Mouse (Mus musculus): ENCODE measurements around the gene Vps35l.

Vps35l gene

GRCm38 (mm10) chr7:118777598-118778394, 37.8 kb downstream of the Vps35l start:
- DNase-seq (ENCODE audit: low read depth), result no peak

- DNase-seq (ENCODE audit: low read depth), result no peak
Measured at GRCm38 (mm10) chr7:118778561-118778960, 38.5 kb downstream of the Vps35l start.

DNA sequence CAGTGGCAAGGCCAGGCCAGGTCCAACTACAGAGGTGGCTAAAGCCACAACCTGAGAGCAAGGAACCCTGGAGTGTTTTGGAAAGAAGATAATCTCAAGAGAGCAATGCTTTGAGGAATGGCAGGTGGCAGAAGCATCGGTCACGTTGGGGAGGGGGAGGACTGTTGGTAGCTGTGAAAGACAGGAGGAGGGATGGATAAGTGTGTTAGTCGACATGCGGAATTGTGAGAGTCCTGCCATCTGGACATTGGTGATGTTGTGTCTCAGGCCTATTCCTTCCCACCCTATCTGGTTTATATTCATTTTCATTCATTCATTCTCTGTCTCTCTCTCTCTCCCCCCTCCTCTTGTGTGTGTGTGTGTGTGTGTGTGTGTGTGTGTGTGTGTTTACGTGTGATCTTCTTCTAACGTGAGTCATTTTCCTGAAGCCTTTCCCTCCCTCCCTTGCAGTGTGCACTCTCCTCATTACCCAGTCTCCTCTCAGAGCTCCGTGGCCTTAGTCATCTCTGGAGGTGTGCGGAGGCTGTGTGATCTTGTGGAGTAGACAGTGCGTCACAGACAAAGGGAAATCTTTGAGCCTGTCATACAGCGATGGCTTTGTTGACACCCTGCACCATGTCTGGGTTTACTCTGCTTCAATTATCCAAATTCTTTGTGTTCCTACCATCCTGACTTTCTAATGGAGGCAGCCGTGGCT, 43.4 kb downstream of the Vps35l start:
- peak; percentile 9 for DNase-seq (ENCODE audit: low read depth)

DNA sequence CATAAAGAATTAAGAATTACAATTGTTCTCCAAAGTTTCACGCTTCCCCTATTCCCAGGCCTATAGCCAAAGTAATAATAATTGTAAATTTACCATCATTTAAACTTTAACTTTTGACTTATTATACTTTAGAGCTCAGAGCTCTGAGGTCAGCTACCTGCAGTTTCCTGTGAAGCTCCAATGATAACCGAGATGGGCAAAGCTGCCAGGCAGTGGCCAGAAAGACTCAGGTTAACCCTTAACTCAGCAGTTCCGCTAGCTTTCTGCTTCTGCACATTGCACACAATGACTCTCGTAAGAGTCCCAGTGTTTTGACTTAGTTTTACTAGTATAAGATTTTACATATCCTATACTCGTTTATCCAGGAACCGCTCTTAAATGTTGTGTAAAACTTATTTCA, 46.1 kb downstream of the Vps35l start:
- DNase-seq (ENCODE audit: low read depth), result no peak

- no peak for DNase-seq (ENCODE audit: low read depth)
Measured at GRCm38 (mm10) chr7:118787326-118787725, 47.3 kb downstream of the Vps35l start.

- no peak for DNase-seq (ENCODE audit: low read depth)
Measured at GRCm38 (mm10) chr7:118788481-118788880, 48.5 kb downstream of the Vps35l start.

- DNase-seq (ENCODE audit: low read depth), result no peak
Measured at GRCm38 (mm10) chr7:118790292-118790691, 50.3 kb downstream of the Vps35l start.

- no peak for DNase-seq (ENCODE audit: low read depth)
Measured at GRCm38 (mm10) chr7:118793899-118794298, 53.9 kb downstream of the Vps35l start.

- DNase-seq (ENCODE audit: low read depth), result no peak
Measured at GRCm38 (mm10) chr7:118795779-118796178, 55.8 kb downstream of the Vps35l start.

GRCm38 (mm10) chr7:118796838-118797237, 56.8 kb downstream of the Vps35l start:
- DNase-seq (ENCODE audit: low read depth), result no peak

- DNase-seq (ENCODE audit: low read depth), result no peak
Measured at GRCm38 (mm10) chr7:118797600-118797999, 57.6 kb downstream of the Vps35l start.

DNA sequence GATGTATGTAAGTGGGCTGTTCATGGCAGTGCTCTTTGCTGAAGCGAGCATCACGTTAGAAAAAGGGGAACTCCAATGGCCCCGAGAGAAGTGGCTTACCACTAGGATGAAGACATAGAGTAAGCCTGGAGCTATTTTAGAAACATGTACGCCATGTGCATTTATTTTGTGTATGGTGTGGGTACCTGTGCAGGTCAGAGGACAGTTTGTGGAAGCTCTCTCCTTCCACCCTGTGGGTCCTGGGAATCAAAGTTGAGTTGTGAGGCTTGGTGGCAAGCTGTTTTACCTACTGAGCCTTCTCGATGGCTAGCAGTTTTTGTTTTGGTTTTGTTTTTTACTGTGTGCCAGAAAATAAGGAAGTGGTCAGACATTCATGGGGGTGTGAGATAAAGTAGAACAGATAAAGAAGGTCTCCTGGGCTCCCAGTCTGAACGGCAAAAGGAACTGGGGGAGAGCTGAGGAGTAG, 58.1 kb downstream of the Vps35l start:
- peak; percentile 90 for DNase-seq (ENCODE audit: low read depth)

- peak; percentile 69 for DNase-seq (ENCODE audit: low read depth)
Measured at GRCm38 (mm10) chr7:118800112-118800734, 60.2 kb downstream of the Vps35l start.

GRCm38 (mm10) chr7:118801791-118802190, 61.8 kb downstream of the Vps35l start:
- no peak for DNase-seq (ENCODE audit: low read depth)

GRCm38 (mm10) chr7:118803425-118803824, 63.4 kb downstream of the Vps35l start:
- no peak for DNase-seq (ENCODE audit: low read depth)

DNA sequence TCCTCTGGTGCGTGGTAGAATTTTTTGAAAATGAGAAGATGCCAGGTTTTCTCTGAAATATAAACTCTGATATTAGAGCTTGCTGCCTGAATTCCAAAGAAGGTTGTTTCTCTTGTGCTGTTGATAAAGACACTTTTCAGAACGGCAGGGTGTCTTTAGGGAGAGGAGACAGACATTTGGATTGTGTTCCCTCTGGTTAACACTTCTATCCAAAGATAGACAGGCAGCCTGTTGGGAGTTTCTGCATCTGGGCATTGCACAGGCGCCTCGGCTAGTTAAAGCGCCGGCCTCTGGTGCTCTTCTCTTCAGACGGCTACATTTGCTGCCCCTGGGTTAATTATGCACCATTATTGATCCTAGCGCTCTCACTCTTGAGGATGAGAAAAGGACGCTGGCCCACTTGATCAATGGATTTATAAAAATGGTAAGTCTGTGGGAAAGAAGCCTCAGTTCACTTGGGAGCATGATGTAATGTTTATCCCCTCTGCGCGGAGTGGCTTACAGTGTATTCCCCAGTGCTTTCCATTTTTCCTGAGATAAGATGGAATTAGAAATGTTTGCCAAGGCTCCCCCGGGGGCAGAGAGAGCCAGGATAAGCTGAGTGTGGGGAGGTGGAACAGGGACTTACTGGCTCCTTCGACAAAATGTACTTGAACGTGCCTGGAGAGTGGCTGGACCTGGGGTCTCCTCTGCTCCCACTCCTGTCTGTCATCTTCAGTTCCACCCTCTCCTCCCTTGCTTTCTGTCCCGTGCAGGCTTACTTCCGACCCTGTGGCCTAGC, 66.8 kb downstream of the Vps35l start:
- DNase-seq (ENCODE audit: low read depth), result no peak

GRCm38 (mm10) chr7:118807899-118808298, 67.9 kb downstream of the Vps35l start:
- no peak for DNase-seq (ENCODE audit: low read depth)

GRCm38 (mm10) chr7:118811407-118812106, 71.5 kb downstream of the Vps35l start:
- DNase-seq (ENCODE audit: low read depth), result peak; percentile 51

GRCm38 (mm10) chr7:118813592-118813991, 73.6 kb downstream of the Vps35l start:
- DNase-seq (ENCODE audit: low read depth), result no peak

- DNase-seq (ENCODE audit: low read depth), result no peak
Measured at GRCm38 (mm10) chr7:118816275-118816674, 76.2 kb downstream of the Vps35l start.

DNA sequence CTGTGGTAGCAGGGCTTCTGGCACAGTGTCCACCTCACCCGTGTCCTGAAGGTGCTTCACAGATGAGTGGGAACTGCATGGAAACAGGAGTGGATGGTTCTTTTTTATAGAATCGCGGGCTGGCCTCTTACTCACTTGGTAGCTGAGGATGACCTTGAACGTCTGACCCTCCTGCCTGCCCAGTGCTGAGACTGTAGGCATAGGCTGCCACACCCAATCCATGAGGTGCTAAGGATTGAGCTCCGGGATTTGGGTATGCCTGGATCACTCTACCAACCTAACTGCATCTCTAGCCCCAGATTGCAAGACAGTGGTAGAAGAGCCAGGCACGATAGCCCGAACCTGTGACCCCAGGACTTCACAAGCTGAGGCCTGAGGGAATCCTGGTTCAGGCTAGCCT, 77.7 kb downstream of the Vps35l start:
- DNase-seq (ENCODE audit: low read depth), result no peak

All from 416B (cell line).